Mouse (Mus musculus): ENCODE measurements around the gene Tmem232. TPM values are rescaled to one million over a fixed set of nuclear protein-coding genes. Genes with fewer than 3 reads are reported as not detected.
"Not testable (repeated sequence)": the region's sequence is repeated elsewhere in the genome, so short reads cannot be mapped to it uniquely, and the experiment has no call there.

Gene Tmem232
- polyA plus RNA-seq, 1 experiment = 0.34 TPM

GRCm38 (mm10) chr17:65320623-65321022 lies 220.0 kb downstream of the Tmem232 start:
- Histone ChIP-seq H3K4me1 (ENCODE audit: control insufficient read depth, insufficient read depth, low read length) (no peaks in the 10 kb centered on the region), H3K4me3 (replicated peaks; ENCODE audit: insufficient read depth, low read depth, low read length) (no peak overlapping the region), H3K27me3 (ENCODE audit: control insufficient read depth, insufficient read depth, low read length) (no peaks in the 10 kb centered on the region), H3K27ac (ENCODE audit: insufficient read depth, low read length) (no peak overlapping the region)
- DNase-seq = no peak
- TF ChIP-seq CTCF (IDR thresholded peaks at IDR 0.05; ENCODE audit: borderline replicate concordance, insufficient read depth, low read depth, low read length) (no peak), POLR2A (IDR thresholded peaks at IDR 0.05; ENCODE audit: borderline replicate concordance, insufficient read depth, low read length) (no peak)
- WGBS = 50% methylated on average over 6 of the region's 6 CpGs

GRCm38 (mm10) chr17:65299946-65300345 lies 240.6 kb downstream of the Tmem232 start:
- DNase-seq = no peak
- no peaks in the 10 kb centered on the region for H3K4me1 ChIP-seq (ENCODE audit: control insufficient read depth, insufficient read depth, low read length)
- H3K27ac ChIP-seq (ENCODE audit: insufficient read depth, low read length) = no peak overlapping the region
- TF ChIP-seq POLR2A (IDR thresholded peaks at IDR 0.05; ENCODE audit: borderline replicate concordance, insufficient read depth, low read length) (no peak), CTCF (IDR thresholded peaks at IDR 0.05; ENCODE audit: borderline replicate concordance, insufficient read depth, low read depth, low read length) (no peak)
- no peak overlapping the region for H3K4me3 ChIP-seq (replicated peaks; ENCODE audit: insufficient read depth, low read depth, low read length)
- H3K27me3 ChIP-seq (ENCODE audit: control insufficient read depth, insufficient read depth, low read length) = no peaks in the 10 kb centered on the region

- no peak for DNase-seq
- no peak overlapping the region for H3K4me3 ChIP-seq (replicated peaks; ENCODE audit: insufficient read depth, low read depth, low read length)
- H3K4me1 ChIP-seq (ENCODE audit: control insufficient read depth, insufficient read depth, low read length) = no peaks in the 10 kb centered on the region
- WGBS = 90% methylated on average over 5 of the region's 5 CpGs
- no peaks in the 10 kb centered on the region for H3K27me3 ChIP-seq (ENCODE audit: control insufficient read depth, insufficient read depth, low read length)
- no peak for TF ChIP-seq POLR2A (IDR thresholded peaks at IDR 0.05; ENCODE audit: borderline replicate concordance, insufficient read depth, low read length)
- no peak for TF ChIP-seq CTCF (IDR thresholded peaks at IDR 0.05; ENCODE audit: borderline replicate concordance, insufficient read depth, low read depth, low read length)
- no peak overlapping the region for H3K27ac ChIP-seq (ENCODE audit: insufficient read depth, low read length)
Observed at GRCm38 (mm10) chr17:65297831-65298230, 242.8 kb downstream of the Tmem232 start.

GRCm38 (mm10) chr17:65252160-65252559 lies 288.4 kb downstream of the Tmem232 start:
- Histone ChIP-seq H3K27me3 (ENCODE audit: control insufficient read depth, insufficient read depth, low read length) (no peaks in the 10 kb centered on the region), H3K4me3 (replicated peaks; ENCODE audit: insufficient read depth, low read depth, low read length) (no peak overlapping the region), H3K4me1 (ENCODE audit: control insufficient read depth, insufficient read depth, low read length) (no peaks in the 10 kb centered on the region), H3K27ac (ENCODE audit: insufficient read depth, low read length) (no peak overlapping the region)
- no peak for DNase-seq
- WGBS = 48% methylated on average over 2 of the region's 2 CpGs
- TF ChIP-seq POLR2A (IDR thresholded peaks at IDR 0.05; ENCODE audit: borderline replicate concordance, insufficient read depth, low read length) (no peak), CTCF (IDR thresholded peaks at IDR 0.05; ENCODE audit: borderline replicate concordance, insufficient read depth, low read depth, low read length) (peak; percentile 43)

GRCm38 (mm10) chr17:65250261-65250660 lies 290.3 kb downstream of the Tmem232 start:
- Histone ChIP-seq H3K4me3 (replicated peaks; ENCODE audit: insufficient read depth, low read depth, low read length) (no peak overlapping the region), H3K4me1 (ENCODE audit: control insufficient read depth, insufficient read depth, low read length) (no peaks in the 10 kb centered on the region), H3K27ac (ENCODE audit: insufficient read depth, low read length) (no peak overlapping the region), H3K27me3 (ENCODE audit: control insufficient read depth, insufficient read depth, low read length) (no peaks in the 10 kb centered on the region)
- 89% methylated on average over 8 of the region's 8 CpGs for WGBS
- DNase-seq = no peak
- TF ChIP-seq CTCF (IDR thresholded peaks at IDR 0.05; ENCODE audit: borderline replicate concordance, insufficient read depth, low read depth, low read length) (no peak), POLR2A (IDR thresholded peaks at IDR 0.05; ENCODE audit: borderline replicate concordance, insufficient read depth, low read length) (no peak)

GRCm38 (mm10) chr17:65243716-65244115 lies 296.9 kb downstream of the Tmem232 start:
- no peak for DNase-seq
- 35% methylated on average over 5 of the region's 5 CpGs for WGBS
- Histone ChIP-seq H3K27ac (ENCODE audit: insufficient read depth, low read length) (no peak overlapping the region), H3K4me3 (replicated peaks; ENCODE audit: insufficient read depth, low read depth, low read length) (no peak overlapping the region), H3K4me1 (ENCODE audit: control insufficient read depth, insufficient read depth, low read length) (no peaks in the 10 kb centered on the region), H3K27me3 (ENCODE audit: control insufficient read depth, insufficient read depth, low read length) (no peaks in the 10 kb centered on the region)
- TF ChIP-seq POLR2A (IDR thresholded peaks at IDR 0.05; ENCODE audit: borderline replicate concordance, insufficient read depth, low read length) = no peak
- TF ChIP-seq CTCF (IDR thresholded peaks at IDR 0.05; ENCODE audit: borderline replicate concordance, insufficient read depth, low read depth, low read length) = no peak

GRCm38 (mm10) chr17:65225347-65225916 lies 315.1 kb downstream of the Tmem232 start:
- WGBS = 47% methylated on average over 6 of the region's 6 CpGs
- no peak for TF ChIP-seq CTCF (IDR thresholded peaks at IDR 0.05; ENCODE audit: borderline replicate concordance, insufficient read depth, low read depth, low read length)
- no peak for TF ChIP-seq POLR2A (IDR thresholded peaks at IDR 0.05; ENCODE audit: borderline replicate concordance, insufficient read depth, low read length)
- no peak for DNase-seq
- no peaks in the 10 kb centered on the region for H3K27me3 ChIP-seq (ENCODE audit: control insufficient read depth, insufficient read depth, low read length)
- H3K27ac ChIP-seq (ENCODE audit: insufficient read depth, low read length) = no peak overlapping the region
- H3K4me1 ChIP-seq (ENCODE audit: control insufficient read depth, insufficient read depth, low read length) = no peaks in the 10 kb centered on the region
- no peak overlapping the region for H3K4me3 ChIP-seq (replicated peaks; ENCODE audit: insufficient read depth, low read depth, low read length)

- H3K27me3 ChIP-seq (ENCODE audit: control insufficient read depth, insufficient read depth, low read length); H3K4me3 ChIP-seq (replicated peaks; ENCODE audit: insufficient read depth, low read depth, low read length): not testable (repeated sequence)
- 92% methylated on average over 6 of the region's 6 CpGs for WGBS
Observed at GRCm38 (mm10) chr17:65221687-65222086, 318.9 kb downstream of the Tmem232 start.

More at GRCm38 (mm10) chr17:65221687-65222086, 318.9 kb downstream of the Tmem232 start:
- not testable (repeated sequence) for H3K27ac ChIP-seq (ENCODE audit: insufficient read depth, low read length); H3K4me1 ChIP-seq (ENCODE audit: control insufficient read depth, insufficient read depth, low read length); DNase-seq

Other genes starting within 250 kb of the Tmem232 start
- gene Vapa, start 72.8 kb upstream of the Tmem232 start, polyA plus RNA-seq (2012; rRNA removed) = 82.3 and 89.7 TPM in 2 replicates
- gene Txndc2, start 101.4 kb upstream of the Tmem232 start, polyA plus RNA-seq (2012; rRNA removed) = 0.16 and 0.21 TPM in 2 replicates
- 71.4 and 79.7 TPM in 2 replicates for gene Rab31, start 232.0 kb upstream of the Tmem232 start, polyA plus RNA-seq (2012; rRNA removed)
- 71.5 and 72.9 TPM in 2 replicates for gene Ppp4r1, start 241.8 kb upstream of the Tmem232 start, polyA plus RNA-seq (2012; rRNA removed)